Mouse (Mus musculus) kidney, adult 2 months (tissue): ENCODE measurements around the gene Gimap7.

ENCODE experiments used
- CTCF ChIP-seq: fragments of 200-500 bp; conservative IDR thresholded peaks from 2 replicates; pipeline ENCODE4 v1.5.1; 2011; ENCODE audit warnings: low read depth, mild to moderate bottlenecking, control low read depth, low read length, moderate library complexity, mixed read lengths; ENCODE audit not compliant: insufficient read depth, insufficient read length
- POLR2A ChIP-seq: fragments of 200-500 bp; IDR thresholded peaks from one replicate; pipeline ENCODE4 v1.6.1; 2011; ENCODE audit warnings: low read depth, low read length, control low read depth

GRCm38 (mm10) chr6:48702146-48702545 is 16.3 kb upstream of the Gimap7 start:
- TF ChIP-seq CTCF (no peak), POLR2A (no peak)
